In genomic region chr10:70119851-70120370, GRCm38 (mm10) we compare ENCODE assay signal across 8 mouse cellular contexts. TPM values are rescaled to one million over a fixed set of nuclear protein-coding genes. Genes with fewer than 3 reads are reported as not detected.
DNase-seq lines count a peak whose midpoint lies in the region; ATAC-seq and TF ChIP-seq lines count a peak whose summit lies in the region.

No protein-coding gene starts in this region.

- TF ChIP-seq POLR2A in myocyte (IDR thresholded peaks at IDR 0.05; ENCODE audit: insufficient read length, low read depth): no peak

- H3K79me2 ChIP-seq in myocyte (ENCODE audit: control insufficient read depth, insufficient read depth): peaks cover 70% of the 10 kb centered on the region

- 43% methylated on average over 9 of the region's 9 CpGs for whole genome bisulfite sequencing in kidney, embryonic 16.5 days
- WGBS in hindbrain, embryonic 10.5 days: 39% methylated on average over 9 of the region's 9 CpGs

- 0 out of 2 replicates have a peak overlapping the region, but pooled peaks have one; percentile 1 for H3K4me2 ChIP-seq in kidney, embryonic 16.5 days (replicated peaks; ENCODE audit: low read depth, low read length)
- peak overlapping the region; percentile 100 for H3K4me2 ChIP-seq in myocyte (ENCODE audit: low read depth)

- no peak overlapping the region for H3ac ChIP-seq in myocyte (ENCODE audit: control insufficient read depth, insufficient read length)

- H3K27me3 ChIP-seq in kidney, embryonic 16.5 days (ENCODE audit: insufficient read depth, low read length): no peaks in the 10 kb centered on the region
- no peaks in the 10 kb centered on the region for H3K27me3 ChIP-seq in hindbrain, embryonic 10.5 days (ENCODE audit: insufficient read depth, poor library complexity, severe bottlenecking)
- no peaks in the 10 kb centered on the region for H3K27me3 ChIP-seq in myocyte (ENCODE audit: control insufficient read depth, insufficient read depth, insufficient read length)

- no peaks in the 10 kb centered on the region for H3K9me3 ChIP-seq in kidney, embryonic 16.5 days (ENCODE audit: low read length)
- H3K9me3 ChIP-seq in hindbrain, embryonic 10.5 days: 0 out of 2 replicates have a peak, but pooled peaks cover 3% of the 10 kb centered on the region

- peak overlapping the region; percentile 73 for H3K27ac ChIP-seq in kidney, embryonic 16.5 days (ENCODE audit: low read length)
- H3K27ac ChIP-seq in hindbrain, embryonic 10.5 days: peak overlapping the region; percentile 84

- 0 out of 2 replicates have a peak, but pooled peaks have one; percentile 24 for ATAC-seq in kidney, embryonic 16.5 days (ENCODE audit: low FRiP score, low TSS enrichment)

- H3K4me1 ChIP-seq in kidney, embryonic 16.5 days (ENCODE audit: insufficient read depth, low read length): peaks cover 46% of the 10 kb centered on the region
- peaks cover 46% of the 10 kb centered on the region for H3K4me1 ChIP-seq in hindbrain, embryonic 10.5 days (replicated peaks)

- no peak overlapping the region for H3K4me3 ChIP-seq in kidney, embryonic 16.5 days (ENCODE audit: low read length)
- H3K4me3 ChIP-seq in hindbrain, embryonic 10.5 days: no peak overlapping the region
- H3K4me3 ChIP-seq in myocyte: peak overlapping the region; percentile 17

- no peak for DNase-seq in kidney, postnatal 25 days
- DNase-seq in adrenal gland, postnatal 14 days: peak; percentile 35
- peak; percentile 32 for DNase-seq in hindbrain, embryonic 10.5 days (ENCODE audit: low spot score)
- no peak for DNase-seq in layer of hippocampus, adult 9-11 months
- no peak for DNase-seq in kidney, adult 9 months
- DNase-seq in left cerebral cortex, adult 8-10 months (ENCODE audit: low spot score in 2 of 2): no peak

- no peak overlapping the region for H3K9ac ChIP-seq in kidney, embryonic 16.5 days (replicated peaks; ENCODE audit: low read length)

- no peaks in the 10 kb centered on the region; the same call in 1 of the 2 replicates for H3K36me3 ChIP-seq in kidney, embryonic 16.5 days (ENCODE audit: insufficient read depth, low read length)
- no peaks in the 10 kb centered on the region; the same call in 1 of the 2 replicates for H3K36me3 ChIP-seq in hindbrain, embryonic 10.5 days
- no peaks in the 10 kb centered on the region for H3K36me3 ChIP-seq in myocyte (ENCODE audit: control insufficient read depth, insufficient read depth)

TF ChIP-seq in myocyte, 11 proteins besides CTCF, POLR2A, EP300 and RAD21:
- TF ChIP-seq MYOD1 (IDR thresholded peaks at IDR 0.05; ENCODE audit: control insufficient read depth in 1 of 3, insufficient read length in 2 of 3, low read depth in 2 of 3) (peak; percentile 71 to 84 (median 74)), TCF3 (IDR thresholded peaks at IDR 0.05; ENCODE audit: insufficient read length, low read depth) (no peak), MYOG (IDR thresholded peaks at IDR 0.05; ENCODE audit: control insufficient read depth in 1 of 3, insufficient read depth in 1 of 3, insufficient read length in 2 of 3, low read depth in 2 of 3) (peak in 2 of 3 experiments; percentile 33 to 69), SRF (IDR thresholded peaks at IDR 0.05; ENCODE audit: control insufficient read depth, insufficient read length, low read depth) (no peak), USF1 (IDR thresholded peaks at IDR 0.05; ENCODE audit: low read depth) (no peak), TCF12 (IDR thresholded peaks at IDR 0.05; ENCODE audit: insufficient read depth, poor library complexity, severe bottlenecking) (peak; percentile 46), POLR2AphosphoS2 (IDR thresholded peaks at IDR 0.05; ENCODE audit: insufficient read length, low read depth) (no peak), MAX (IDR thresholded peaks at IDR 0.05; ENCODE audit: low read depth) (no peak)

RNA-seq across cellular contexts. Expression of gene Ccdc6, which starts 23.0 kb away (rescaled TPM):
- 18.3 and 22.4 TPM in 2 replicates for polyA plus RNA-seq in kidney, embryonic 16.5 days (2015; fragmentation: Nextera tagmentation; extraction: Ambion mirVana)
- total RNA-seq in adrenal gland, postnatal 14 days (2021): 54.7 and 61.2 TPM in 2 replicates
- 14.2 and 18.2 TPM in 2 replicates for polyA plus RNA-seq in hindbrain, embryonic 10.5 days (2016; fragmentation: Nextera tagmentation; extraction: Ambion mirVana)
- 15.5 TPM for polyA plus RNA-seq in myocyte (2012; fragmentation: generic; extraction: Trizol)
- 10 to 100 TPM; 49.4 to 56.3 (median 52.7) TPM for total RNA-seq in left cerebral cortex, adult 8-10 months (2022)

Comparison
In these comparisons a context has a peak if more than half of its experiments do, and no peak if none do; other contexts are left out.
1. DNase-seq: peak in adrenal gland, postnatal 14 days (single experiment) and hindbrain, embryonic 10.5 days (single experiment); none in kidney, postnatal 25 days (0 of 2), layer of hippocampus, adult 9-11 months (single experiment), kidney, adult 9 months (single experiment) and left cerebral cortex, adult 8-10 months (0 of 2).